Mouse (Mus musculus): ENCODE results near the gene Cenpa. TPM values are rescaled to one million over a fixed set of nuclear protein-coding genes. Genes with fewer than 3 reads are reported as not detected.

Cenpa gene
- polyA plus RNA-seq, 1 experiment from 2014 or later: 292 TPM

- H3K9ac ChIP-seq (ENCODE audit: low read length): no peak overlapping the region
- H3K27me3 ChIP-seq (replicated peaks; ENCODE audit: control insufficient read depth, insufficient read depth, low read length): no peaks in the 10 kb centered on the region
- ATAC-seq (replicated peaks; ENCODE audit: low FRiP score, low TSS enrichment, low read depth) (no peak), DNase-seq (ENCODE audit: low spot score) (no peak)
- no peak overlapping the region for H3K4me2 ChIP-seq (ENCODE audit: low read length)
- peaks cover 9% of the 10 kb centered on the region for H3K4me1 ChIP-seq (replicated peaks; ENCODE audit: control insufficient read depth, insufficient read depth, low read length)
- H3K27ac ChIP-seq (ENCODE audit: low read depth): no peak overlapping the region
- 89% methylated on average over 9 of the region's 9 CpGs for WGBS
- H3K4me3 ChIP-seq (ENCODE audit: low read depth, low read length): no peak overlapping the region
- no peaks in the 10 kb centered on the region for H3K9me3 ChIP-seq (ENCODE audit: control insufficient read depth, low read length)
- peaks cover 12% of the 10 kb centered on the region for H3K36me3 ChIP-seq (ENCODE audit: control insufficient read depth, insufficient read depth, low read length)
Observed at GRCm38 (mm10) chr5:30665360-30665759, 1.2 kb upstream of the Cenpa start.

GRCm38 (mm10) chr5:30665968-30666367 lies 609 bp upstream of the Cenpa start:
- peak overlapping the region; percentile 77 for H3K4me2 ChIP-seq (ENCODE audit: low read length)
- H3K27ac ChIP-seq (ENCODE audit: low read depth): peak overlapping the region; percentile 54; the same call in 1 of the 2 replicates
- peak overlapping the region; percentile 92; the same call in 1 of the 2 replicates for H3K4me3 ChIP-seq (ENCODE audit: low read depth, low read length)
- peaks cover 19% of the 10 kb centered on the region for H3K36me3 ChIP-seq (ENCODE audit: control insufficient read depth, insufficient read depth, low read length)
- peaks cover 9% of the 10 kb centered on the region for H3K4me1 ChIP-seq (replicated peaks; ENCODE audit: control insufficient read depth, insufficient read depth, low read length)
- peak overlapping the region; percentile 81; the same call in 1 of the 2 replicates for H3K9ac ChIP-seq (ENCODE audit: low read length)
- no peak for DNase-seq (ENCODE audit: low spot score)
- H3K9me3 ChIP-seq (ENCODE audit: control insufficient read depth, low read length): no peaks in the 10 kb centered on the region
- 64% methylated on average over 6 of the region's 6 CpGs for WGBS
- H3K27me3 ChIP-seq (replicated peaks; ENCODE audit: control insufficient read depth, insufficient read depth, low read length): no peaks in the 10 kb centered on the region
- no peak for ATAC-seq (replicated peaks; ENCODE audit: low FRiP score, low TSS enrichment, low read depth)

- H3K4me1 ChIP-seq (replicated peaks; ENCODE audit: control insufficient read depth, insufficient read depth, low read length): peaks cover 9% of the 10 kb centered on the region
- peak overlapping the region; percentile 77 for H3K4me2 ChIP-seq (ENCODE audit: low read length)
- DNase-seq (ENCODE audit: low spot score): no peak
- H3K9me3 ChIP-seq (ENCODE audit: control insufficient read depth, low read length): no peaks in the 10 kb centered on the region
- under 1% methylated on average over 13 of the region's 13 CpGs for WGBS
- H3K9ac ChIP-seq (ENCODE audit: low read length): peak overlapping the region; percentile 81
- no peaks in the 10 kb centered on the region for H3K27me3 ChIP-seq (replicated peaks; ENCODE audit: control insufficient read depth, insufficient read depth, low read length)
- ATAC-seq (replicated peaks; ENCODE audit: low FRiP score, low TSS enrichment, low read depth): no peak
- peaks cover 31% of the 10 kb centered on the region for H3K36me3 ChIP-seq (ENCODE audit: control insufficient read depth, insufficient read depth, low read length)
- peak overlapping the region; percentile 75 for H3K27ac ChIP-seq (ENCODE audit: low read depth)
- H3K4me3 ChIP-seq (ENCODE audit: low read depth, low read length): peak overlapping the region; percentile 92
Observed at GRCm38 (mm10) chr5:30667215-30667614, 638 bp downstream of the Cenpa start.

GRCm38 (mm10) chr5:30667686-30668085 lies 1.1 kb downstream of the Cenpa start:
- DNase-seq (ENCODE audit: low spot score): no peak
- no peaks in the 10 kb centered on the region for H3K27me3 ChIP-seq (replicated peaks; ENCODE audit: control insufficient read depth, insufficient read depth, low read length)
- peak overlapping the region; percentile 81 for H3K9ac ChIP-seq (ENCODE audit: low read length)
- WGBS: 8% methylated on average over 3 of the region's 3 CpGs
- peaks cover 9% of the 10 kb centered on the region for H3K4me1 ChIP-seq (replicated peaks; ENCODE audit: control insufficient read depth, insufficient read depth, low read length)
- peak overlapping the region; percentile 77 for H3K4me2 ChIP-seq (ENCODE audit: low read length)
- H3K27ac ChIP-seq (ENCODE audit: low read depth): no peak overlapping the region
- peak overlapping the region; percentile 92 for H3K4me3 ChIP-seq (ENCODE audit: low read depth, low read length)
- ATAC-seq (replicated peaks; ENCODE audit: low FRiP score, low TSS enrichment, low read depth): no peak
- peaks cover 36% of the 10 kb centered on the region for H3K36me3 ChIP-seq (ENCODE audit: control insufficient read depth, insufficient read depth, low read length)
- no peaks in the 10 kb centered on the region for H3K9me3 ChIP-seq (ENCODE audit: control insufficient read depth, low read length)

- ATAC-seq (replicated peaks; ENCODE audit: low FRiP score, low TSS enrichment, low read depth) (no peak), DNase-seq (ENCODE audit: low spot score) (no peak)
- Histone ChIP-seq H3K27ac (ENCODE audit: low read depth) (no peak overlapping the region), H3K4me2 (ENCODE audit: low read length) (peak overlapping the region; percentile 77), H3K27me3 (replicated peaks; ENCODE audit: control insufficient read depth, insufficient read depth, low read length) (no peaks in the 10 kb centered on the region), H3K36me3 (ENCODE audit: control insufficient read depth, insufficient read depth, low read length) (peaks cover 48% of the 10 kb centered on the region), H3K9me3 (ENCODE audit: control insufficient read depth, low read length) (no peaks in the 10 kb centered on the region), H3K4me3 (ENCODE audit: low read depth, low read length) (0 out of 2 replicates have a peak overlapping the region, but pooled peaks have one; percentile 92), H3K9ac (ENCODE audit: low read length) (no peak overlapping the region), H3K4me1 (replicated peaks; ENCODE audit: control insufficient read depth, insufficient read depth, low read length) (peaks cover 9% of the 10 kb centered on the region)
- WGBS: 90% methylated on average over 9 of the region's 9 CpGs
Observed at GRCm38 (mm10) chr5:30668637-30669495, 2.3 kb downstream of the Cenpa start.

DNA sequence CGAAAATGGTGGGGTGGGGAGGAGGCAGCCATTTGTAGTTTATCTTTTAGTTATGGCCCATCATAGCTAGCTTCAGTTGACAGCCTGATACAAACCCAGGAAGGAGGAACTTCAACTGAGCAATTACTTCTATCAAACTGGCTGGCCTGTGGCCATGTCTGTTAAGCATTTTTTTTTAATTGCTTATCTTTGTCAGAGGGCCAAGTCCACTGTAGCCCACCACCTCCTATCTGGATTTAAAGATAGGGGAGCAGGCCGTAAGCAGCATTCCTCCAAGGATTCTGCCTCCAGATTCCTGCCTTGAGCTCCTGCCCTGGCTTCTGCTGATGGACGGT lies 2.9 kb downstream of the Cenpa start:
- no peaks in the 10 kb centered on the region for H3K27me3 ChIP-seq (replicated peaks; ENCODE audit: control insufficient read depth, insufficient read depth, low read length)
- no peaks in the 10 kb centered on the region for H3K9me3 ChIP-seq (ENCODE audit: control insufficient read depth, low read length)
- H3K36me3 ChIP-seq (ENCODE audit: control insufficient read depth, insufficient read depth, low read length): peaks cover 53% of the 10 kb centered on the region
- peaks cover 9% of the 10 kb centered on the region for H3K4me1 ChIP-seq (replicated peaks; ENCODE audit: control insufficient read depth, insufficient read depth, low read length)
- no peak overlapping the region for H3K9ac ChIP-seq (ENCODE audit: low read length)
- 78% methylated on average over 3 of the region's 3 CpGs for WGBS
- H3K4me3 ChIP-seq (ENCODE audit: low read depth, low read length): no peak overlapping the region
- no peak for DNase-seq (ENCODE audit: low spot score)
- no peak overlapping the region for H3K4me2 ChIP-seq (ENCODE audit: low read length)
- no peak overlapping the region for H3K27ac ChIP-seq (ENCODE audit: low read depth)
- ATAC-seq (replicated peaks; ENCODE audit: low FRiP score, low TSS enrichment, low read depth): no peak

- no peak overlapping the region for H3K27ac ChIP-seq (ENCODE audit: low read depth)
Observed at GRCm38 (mm10) chr5:30670091-30670490, 3.5 kb downstream of the Cenpa start.

GRCm38 (mm10) chr5:30674001-30674400 lies 7.4 kb downstream of the Cenpa start:
- Histone ChIP-seq H3K9ac (ENCODE audit: low read length) (no peak overlapping the region), H3K4me2 (ENCODE audit: low read length) (no peak overlapping the region), H3K9me3 (ENCODE audit: control insufficient read depth, low read length) (no peaks in the 10 kb centered on the region), H3K4me1 (replicated peaks; ENCODE audit: control insufficient read depth, insufficient read depth, low read length) (no peaks in the 10 kb centered on the region), H3K27me3 (replicated peaks; ENCODE audit: control insufficient read depth, insufficient read depth, low read length) (no peaks in the 10 kb centered on the region), H3K27ac (ENCODE audit: low read depth) (no peak overlapping the region), H3K4me3 (ENCODE audit: low read depth, low read length) (no peak overlapping the region), H3K36me3 (ENCODE audit: control insufficient read depth, insufficient read depth, low read length) (peaks cover 71% of the 10 kb centered on the region)
- no peak for DNase-seq (ENCODE audit: low spot score)
- WGBS: 71% methylated on average over 7 of the region's 7 CpGs
- no peak for ATAC-seq (replicated peaks; ENCODE audit: low FRiP score, low TSS enrichment, low read depth)

More at GRCm38 (mm10) chr5:30670091-30670490, 3.5 kb downstream of the Cenpa start:
- no peaks in the 10 kb centered on the region for H3K9me3 ChIP-seq (ENCODE audit: control insufficient read depth, low read length)
- peaks cover 9% of the 10 kb centered on the region for H3K4me1 ChIP-seq (replicated peaks; ENCODE audit: control insufficient read depth, insufficient read depth, low read length)
- DNase-seq (ENCODE audit: low spot score) (no peak), ATAC-seq (replicated peaks; ENCODE audit: low FRiP score, low TSS enrichment, low read depth) (no peak)
- 89% methylated on average over 7 of the region's 7 CpGs for WGBS
- H3K4me2 ChIP-seq (ENCODE audit: low read length): no peak overlapping the region
- H3K4me3 ChIP-seq (ENCODE audit: low read depth, low read length): no peak overlapping the region
- H3K27me3 ChIP-seq (replicated peaks; ENCODE audit: control insufficient read depth, insufficient read depth, low read length): no peaks in the 10 kb centered on the region
- no peak overlapping the region for H3K9ac ChIP-seq (ENCODE audit: low read length)
- peaks cover 59% of the 10 kb centered on the region for H3K36me3 ChIP-seq (ENCODE audit: control insufficient read depth, insufficient read depth, low read length)

DNA sequence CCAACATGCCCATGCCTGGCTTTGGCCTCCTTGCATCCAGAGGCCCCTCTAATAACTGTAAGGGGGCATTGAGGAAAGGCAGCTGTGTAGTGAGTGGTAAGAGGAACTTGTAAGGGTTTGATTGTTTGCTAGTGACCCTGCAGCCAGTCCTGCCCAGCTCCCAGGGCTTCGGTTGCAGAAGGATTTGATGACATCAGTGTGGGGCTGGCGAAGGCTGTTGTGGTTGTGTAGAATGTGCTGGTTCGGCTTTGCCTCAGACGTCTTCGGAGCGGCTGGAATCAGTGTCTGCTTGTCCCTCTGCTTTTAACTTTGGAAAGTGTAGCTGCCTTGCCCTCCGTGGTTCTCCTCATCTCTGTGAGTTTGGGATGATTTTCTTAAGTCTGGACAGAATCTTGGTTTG lies 10.2 kb downstream of the Cenpa start:
- no peak for ATAC-seq (replicated peaks; ENCODE audit: low FRiP score, low TSS enrichment, low read depth)
- no peak overlapping the region for H3K4me3 ChIP-seq (ENCODE audit: low read depth, low read length)
- no peaks in the 10 kb centered on the region for H3K4me1 ChIP-seq (replicated peaks; ENCODE audit: control insufficient read depth, insufficient read depth, low read length)
- H3K4me2 ChIP-seq (ENCODE audit: low read length): no peak overlapping the region
- no peaks in the 10 kb centered on the region for H3K9me3 ChIP-seq (ENCODE audit: control insufficient read depth, low read length)
- WGBS: 81% methylated on average over 7 of the region's 7 CpGs
- no peak for DNase-seq (ENCODE audit: low spot score)
- H3K27me3 ChIP-seq (replicated peaks; ENCODE audit: control insufficient read depth, insufficient read depth, low read length): no peaks in the 10 kb centered on the region
- H3K27ac ChIP-seq (ENCODE audit: low read depth): no peak overlapping the region
- H3K36me3 ChIP-seq (ENCODE audit: control insufficient read depth, insufficient read depth, low read length): peaks cover 48% of the 10 kb centered on the region
- no peak overlapping the region for H3K9ac ChIP-seq (ENCODE audit: low read length)
